Mouse (Mus musculus) CH12.LX (cell line): ENCODE measurements around the gene Gpr3.

Source experiments
- CTCF ChIP-seq, 2 experiments: IDR thresholded peaks in 1 of 2; conservative IDR thresholded peaks in 1 of 2; 2 replicates each; pipeline ENCODE4 v1.5.1; 2011 to 2012; ENCODE audit warnings: low read depth in 2 of 2, low read length in 2 of 2, improper control_type of control experiment in 1 of 2, inconsistent platforms in 1 of 2, mild to moderate bottlenecking in 1 of 2, moderate library complexity in 1 of 2
- E2F4 ChIP-seq: IDR thresholded peaks from 2 replicates; pipeline ENCODE4 v1.6.1; 2011; ENCODE audit warnings: low read depth, low read length, improper control_type of control experiment; ENCODE audit not compliant: insufficient replicate concordance
- ELF1 ChIP-seq: IDR thresholded peaks from 2 replicates; pipeline ENCODE4 v1.6.1; 2014; ENCODE audit warnings: low read depth, mild to moderate bottlenecking, inconsistent platforms, low read length, improper control_type of control experiment
- EP300 ChIP-seq: IDR thresholded peaks from 2 replicates; pipeline ENCODE4 v1.6.1; 2011; ENCODE audit warnings: low read length, improper control_type of control experiment
- HCFC1 ChIP-seq: IDR thresholded peaks from 2 replicates; pipeline ENCODE4 v1.6.1; 2012; ENCODE audit warnings: low read depth, mild to moderate bottlenecking, inconsistent platforms, low read length, improper control_type of control experiment
- KAT2A ChIP-seq: IDR thresholded peaks from 2 replicates; pipeline ENCODE4 v1.6.1; 2012; ENCODE audit warnings: low read length, improper control_type of control experiment, inconsistent platforms; ENCODE audit not compliant: insufficient replicate concordance
- MAX ChIP-seq: IDR thresholded peaks from 2 replicates; pipeline ENCODE4 v1.6.1; 2011; ENCODE audit warnings: low read length, improper control_type of control experiment
- MYC ChIP-seq: IDR thresholded peaks from 2 replicates; pipeline ENCODE4 v1.6.1; 2011; ENCODE audit warnings: low read depth, mild to moderate bottlenecking, improper control_type of control experiment, low read length
- PAX5 ChIP-seq: IDR thresholded peaks from 2 replicates; pipeline ENCODE4 v1.6.1; 2012; ENCODE audit warnings: low read length, inconsistent platforms, mixed read lengths
- POLR2A ChIP-seq: IDR thresholded peaks from 2 replicates; pipeline ENCODE4 v1.6.1; 2011; ENCODE audit warnings: low read depth, mild to moderate bottlenecking, improper control_type of control experiment, low read length
- POLR2AphosphoS2 ChIP-seq: IDR thresholded peaks from 2 replicates; pipeline ENCODE4 v1.6.1; 2011; ENCODE audit warnings: low read depth, low read length, improper control_type of control experiment
- SMC3 ChIP-seq: IDR thresholded peaks from 2 replicates; pipeline ENCODE4 v1.6.1; 2011; ENCODE audit warnings: low read depth, low read length, improper control_type of control experiment
- TCF12 ChIP-seq: IDR thresholded peaks from 2 replicates; pipeline ENCODE4 v1.6.1; 2014; ENCODE audit warnings: low read depth, mild to moderate bottlenecking, inconsistent platforms, low read length, improper control_type of control experiment
- USF1 ChIP-seq: IDR thresholded peaks from 2 replicates; pipeline ENCODE4 v1.6.1; 2014; ENCODE audit warnings: low read depth, mild to moderate bottlenecking, inconsistent platforms, low read length, improper control_type of control experiment

GRCm38 (mm10) chr4:133178305-133178704 lies 34.0 kb downstream of the Gpr3 start:
- no peak for TF ChIP-seq MAX
- TF ChIP-seq CTCF (conservative IDR thresholded peaks at IDR 0.05 in 1 of 2, IDR thresholded peaks at IDR 0.05 in 1 of 2; ENCODE audit: low read depth in 2 of 2, low read length in 2 of 2): no peak
- no peak for TF ChIP-seq USF1
- TF ChIP-seq KAT2A: no peak
- no peak for TF ChIP-seq POLR2A
- TF ChIP-seq TCF12: no peak
- no peak for TF ChIP-seq EP300
- no peak for TF ChIP-seq HCFC1
- TF ChIP-seq POLR2AphosphoS2: no peak
- no peak for TF ChIP-seq E2F4
- no peak for TF ChIP-seq MYC
- TF ChIP-seq SMC3: no peak
- TF ChIP-seq PAX5: no peak
- TF ChIP-seq ELF1: no peak
